Mouse (Mus musculus) E14TG2a.4 (cell line): ENCODE measurements around the gene Allc.

ENCODE experiments used
- CTCF ChIP-seq: conservative IDR thresholded peaks from 2 replicates; pipeline ENCODE4 v1.5.1; 2014; ENCODE audit warnings: low read length
- NANOG ChIP-seq: IDR thresholded peaks from 2 replicates; pipeline ENCODE4 v1.6.1; 2014; ENCODE audit warnings: borderline replicate concordance, low read length, mixed read lengths
- POU5F1 ChIP-seq: IDR thresholded peaks from 2 replicates; pipeline ENCODE4 v1.6.1; 2014; ENCODE audit warnings: low read length, borderline replicate concordance

DNA sequence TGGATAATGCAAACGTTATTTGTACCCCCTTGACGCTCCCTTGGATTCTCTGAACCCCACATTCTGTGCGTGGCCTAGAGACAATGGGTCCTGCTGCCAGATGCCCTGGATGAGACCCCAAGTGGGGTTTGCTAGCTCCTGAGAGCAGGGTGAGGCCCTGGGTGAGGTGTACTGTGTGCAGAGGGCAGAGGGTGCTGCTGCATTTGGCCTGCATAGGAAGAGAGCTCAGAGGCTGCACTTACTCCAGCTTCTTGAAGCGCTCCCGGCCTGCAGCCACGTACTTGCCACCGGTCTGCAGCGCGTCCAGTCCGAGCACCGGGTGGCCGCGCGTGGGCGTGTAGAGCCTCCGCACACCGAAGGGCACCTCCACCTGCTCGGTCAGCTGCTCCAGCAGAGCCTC lies 30.5 kb downstream of the Allc start:
- TF ChIP-seq CTCF (no peak), POU5F1 (no peak), NANOG (no peak)
